Mouse (Mus musculus): Measurements from ENCODE around the gene Jade2. TPM values are rescaled to one million over a fixed set of nuclear protein-coding genes. Genes with fewer than 3 reads are reported as not detected.

Jade2 gene
- total RNA-seq, 1 experiment from 2014 or later = 33.1 TPM

Other genes starting within 250 kb of the Jade2 start
- gene Nhp2, start 237.9 kb downstream of the Jade2 start, total RNA-seq (2017) = 25.0 to 37.2 TPM (median 27.0 TPM) in 3 replicates
- gene Rmnd5b, start 221.8 kb downstream of the Jade2 start, total RNA-seq (2017) = 10.3 to 23.0 TPM (median 13.5 TPM) in 3 replicates
- 1.4 to 6.3 TPM (median 3.3 TPM) in 3 replicates for gene N4bp3, start 206.8 kb downstream of the Jade2 start, total RNA-seq (2017)
- 0.43 to 2.0 TPM (median 0.57 TPM) in 3 replicates for gene D930048N14Rik, start 206.7 kb downstream of the Jade2 start, total RNA-seq (2017)
- 8.8 to 10.1 TPM (median 8.9 TPM) in 3 replicates for gene 0610009B22Rik, start 168.8 kb downstream of the Jade2 start, total RNA-seq (2017)
- gene Sec24a, start 94.0 kb downstream of the Jade2 start, total RNA-seq (2017) = 7.2 to 16.2 TPM (median 9.8 TPM) in 3 replicates
- 42.1 to 64.1 TPM (median 44.8 TPM) in 3 replicates for gene Sar1b, start 94.0 kb downstream of the Jade2 start, total RNA-seq (2017)
- 45.8 to 58.1 TPM (median 49.2 TPM) in 3 replicates for gene Cdkn2aipnl, start 110.0 kb upstream of the Jade2 start, total RNA-seq (2017)
- 158 to 210 TPM (median 163 TPM) in 3 replicates for gene Ube2b, start 143.1 kb upstream of the Jade2 start, total RNA-seq (2017)
- 2.7 to 7.1 TPM (median 3.7 TPM) in 3 replicates for gene Cdkl3, start 146.6 kb upstream of the Jade2 start, total RNA-seq (2017)
- gene Ppp2ca, start 241.0 kb upstream of the Jade2 start, total RNA-seq (2017) = 187 to 227 TPM (median 195 TPM) in 3 replicates

Data from monocyte, adult 5-6 weeks (primary cell).